Mouse (Mus musculus) lung, adult 10 weeks (tissue): Measurements from ENCODE around the gene Samhd1. TPM values are rescaled to one million over a fixed set of nuclear protein-coding genes. Genes with fewer than 3 reads are reported as not detected.

Experiments
- polyA plus RNA-seq: library from polyadenylated mRNA; stranded (reverse); fragments of 350-450 nt; fragmentation: Illumina TruSeq; extraction: RNeasy Lipid Tissue Mini Kit (QIAGEN cat#74804); gene quantifications from one replicate; pipeline ENCODE4 v1.2.3, GENCODE M21; 2014; ENCODE audit warnings: low read depth, low replicate concordance; ENCODE audit not compliant: insufficient read depth

The Samhd1 gene
- polyA plus RNA-seq = 68.5 TPM

DNA sequence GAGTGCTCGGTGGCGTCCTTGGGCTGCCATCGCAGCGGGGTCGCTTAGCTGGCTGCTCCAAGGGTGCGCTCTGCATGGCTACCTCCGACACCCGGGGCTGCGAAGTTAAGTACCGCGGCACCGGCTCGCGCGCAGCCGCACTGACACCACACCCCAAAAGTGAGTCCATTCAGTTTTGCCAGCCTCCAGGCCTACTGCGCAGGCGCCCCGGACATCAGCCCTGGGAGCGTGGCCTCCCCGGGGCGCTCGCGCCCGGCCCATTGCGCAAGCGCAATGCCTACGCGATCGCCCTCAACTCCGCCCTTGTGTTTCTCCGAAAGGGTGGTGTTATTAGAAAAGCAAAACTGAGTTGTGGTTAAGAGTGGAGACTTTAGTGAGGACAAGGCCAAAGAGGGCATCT lies at the start of gene Samhd1:
TSS of gene Samhd1 (minus strand) at position 252 of the 400 bp plus-strand sequence.

DNA sequence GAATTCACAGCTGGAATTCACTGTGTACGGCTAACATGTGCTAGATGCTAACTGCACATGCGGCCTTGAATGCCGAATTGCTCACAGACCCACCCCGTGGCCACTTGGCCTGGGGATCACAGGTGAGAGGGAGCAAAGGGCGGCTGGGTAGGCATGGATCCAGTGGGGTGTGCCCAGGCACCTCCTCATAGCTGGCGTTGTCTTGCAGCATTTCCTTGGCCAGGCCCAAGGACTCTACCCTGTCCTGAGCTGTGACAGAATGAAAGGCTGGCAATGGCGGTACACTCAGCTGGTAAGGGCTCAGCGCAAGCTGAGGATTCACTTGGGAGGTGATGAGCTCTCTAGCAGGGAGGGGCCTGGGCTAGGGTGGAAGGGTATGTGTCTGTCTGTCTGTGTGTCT lies 48.3 kb downstream of the Samhd1 start, which contains the start of gene Tldc2:
TSS of gene Tldc2 (plus strand) at position 260 of the 400 bp plus-strand sequence.

DNA sequence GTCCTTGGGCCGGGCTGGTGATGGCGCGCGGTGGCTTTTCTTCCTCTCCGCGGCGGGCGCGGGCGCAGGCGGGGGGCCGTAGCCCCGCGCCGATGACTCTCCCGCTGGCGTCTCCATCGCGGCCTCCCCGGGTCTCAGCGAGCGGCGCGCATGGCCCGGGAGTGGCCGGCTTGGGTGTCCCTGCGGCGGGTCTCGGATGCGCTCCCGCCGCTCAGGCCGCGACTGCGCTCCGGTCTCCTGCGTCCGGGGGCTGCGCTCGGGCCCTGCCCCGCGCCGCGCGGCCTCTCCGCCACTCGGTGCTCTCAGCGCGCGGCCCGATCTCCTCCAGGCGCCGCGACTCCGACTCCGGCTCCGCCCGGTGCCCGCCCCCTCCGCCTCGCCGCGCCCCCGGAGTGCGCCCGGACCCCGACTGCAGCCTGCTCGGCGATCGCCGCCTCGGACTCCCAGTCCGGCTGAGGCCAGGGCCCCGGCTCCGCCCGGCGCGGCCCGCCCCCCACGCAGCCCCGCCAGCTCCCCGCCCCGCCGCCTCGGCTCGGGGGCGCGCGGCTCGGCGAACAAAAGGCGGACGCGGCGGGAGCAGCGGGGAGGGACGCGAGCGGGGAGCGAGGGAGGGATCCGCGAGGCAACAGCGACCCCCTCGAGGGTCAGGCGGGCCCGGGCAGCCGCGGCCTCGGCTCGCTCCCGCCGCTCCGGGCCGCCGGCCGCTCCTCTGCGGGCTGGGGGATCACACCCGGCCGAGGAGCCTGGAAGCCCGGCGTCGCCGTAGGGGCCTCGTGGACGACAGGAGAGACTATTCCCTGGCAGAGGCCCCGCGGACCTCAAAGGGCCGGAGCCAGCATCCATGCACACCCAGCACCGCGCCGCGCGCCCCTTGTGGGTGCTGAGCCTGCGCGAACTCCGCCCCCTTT lies 56.0 kb downstream of the Samhd1 start, which contains the start of gene Soga1:
TSS of gene Soga1 (minus strand) at position 462 of the 908 bp plus-strand sequence.

Other genes with a start within 250 kb of the Samhd1 start
- gene Sla2, start 248.1 kb downstream of the Samhd1 start, polyA plus RNA-seq = 0.90 TPM
- gene Ndrg3, start 143.2 kb downstream of the Samhd1 start, polyA plus RNA-seq = 24.7 TPM
- gene Dsn1, start 128.1 kb downstream of the Samhd1 start, polyA plus RNA-seq = 1.9 TPM
- gene Soga1, start 56.0 kb downstream of the Samhd1 start, polyA plus RNA-seq = 3.7 TPM
- not detected for gene Tldc2, start 48.2 kb downstream of the Samhd1 start, polyA plus RNA-seq
- 4.2 TPM for gene Rbl1, start 69.3 kb upstream of the Samhd1 start, polyA plus RNA-seq
- gene Rpn2, start 143.8 kb upstream of the Samhd1 start, polyA plus RNA-seq = 124 TPM
- gene Mroh8, start 144.3 kb upstream of the Samhd1 start, polyA plus RNA-seq = not detected
- not detected for gene Ghrh, start 212.2 kb upstream of the Samhd1 start, polyA plus RNA-seq
- 60.6 TPM for gene Manbal, start 232.3 kb upstream of the Samhd1 start, polyA plus RNA-seq